Mouse (Mus musculus) urinary bladder, postnatal 25 days (tissue): ENCODE results near the gene Ppp1r11.

Experiments used
- DNase-seq: peaks from one replicate; pipeline ENCODE4 v3.0.0; 2022; ENCODE audit warnings: low spot score

Gene Ppp1r11

GRCm38 (mm10) chr17:36961125-36961524 lies 9.6 kb upstream of the Ppp1r11 start:
- DNase-seq, result no peak

GRCm38 (mm10) chr17:36958884-36959283 lies 7.3 kb upstream of the Ppp1r11 start:
- peak; percentile 8 for DNase-seq

- DNase-seq, result peak; percentile 89
Observed at GRCm38 (mm10) chr17:36957999-36958743, 6.6 kb upstream of the Ppp1r11 start, which contains the start of the genes Znrd1 and Znrd1as. Gene Znrd1 (minus strand): TSS chr17:36958559. Gene Znrd1as (plus strand): TSS chr17:36958592.

- no peak for DNase-seq
Observed at GRCm38 (mm10) chr17:36953062-36953461, 1.5 kb upstream of the Ppp1r11 start.

GRCm38 (mm10) chr17:36952631-36953030 lies 1.1 kb upstream of the Ppp1r11 start:
- DNase-seq, result no peak

GRCm38 (mm10) chr17:36949265-36949664 lies 2.3 kb downstream of the Ppp1r11 start:
- no peak for DNase-seq

GRCm38 (mm10) chr17:36948286-36948685 lies 3.3 kb downstream of the Ppp1r11 start:
- DNase-seq, result no peak

GRCm38 (mm10) chr17:36947051-36947819 lies 4.3 kb downstream of the Ppp1r11 start:
- DNase-seq, result peak; percentile 38

GRCm38 (mm10) chr17:36944121-36944775 lies 7.3 kb downstream of the Ppp1r11 start:
- no peak for DNase-seq

GRCm38 (mm10) chr17:36943691-36944090 lies 7.8 kb downstream of the Ppp1r11 start:
- no peak for DNase-seq

- peak; percentile 38 for DNase-seq
Observed at GRCm38 (mm10) chr17:36942791-36943471, 8.6 kb downstream of the Ppp1r11 start, which contains the start of gene Rnf39. Gene Rnf39 (plus strand): TSS chr17:36942918.

GRCm38 (mm10) chr17:36942391-36942790 lies 9.2 kb downstream of the Ppp1r11 start:
- DNase-seq, result peak; percentile 69

- no peak for DNase-seq
Observed at GRCm38 (mm10) chr17:36938056-36938455, 13.5 kb downstream of the Ppp1r11 start.

- DNase-seq, result no peak
Observed at GRCm38 (mm10) chr17:36931806-36932205, 19.7 kb downstream of the Ppp1r11 start.

- DNase-seq, result no peak
Observed at GRCm38 (mm10) chr17:36931130-36931529, 20.4 kb downstream of the Ppp1r11 start.

GRCm38 (mm10) chr17:36930233-36930632 lies 21.3 kb downstream of the Ppp1r11 start:
- no peak for DNase-seq

GRCm38 (mm10) chr17:36929236-36929932 lies 22.2 kb downstream of the Ppp1r11 start:
- DNase-seq, result no peak

- no peak for DNase-seq
Observed at GRCm38 (mm10) chr17:36927496-36928120, 23.9 kb downstream of the Ppp1r11 start.

GRCm38 (mm10) chr17:36923491-36923890 lies 28.1 kb downstream of the Ppp1r11 start:
- DNase-seq, result no peak

GRCm38 (mm10) chr17:36922715-36923114 lies 28.8 kb downstream of the Ppp1r11 start:
- DNase-seq, result no peak

- peak; percentile 37 for DNase-seq
Observed at GRCm38 (mm10) chr17:36920239-36920638, 31.3 kb downstream of the Ppp1r11 start.
